Mouse (Mus musculus) urinary bladder, postnatal 10 days (tissue): Measurements from ENCODE around the gene Capn7.

ENCODE experiments used
- DNase-seq: peaks from one replicate; pipeline ENCODE4 v3.0.0; 2022; ENCODE audit warnings: low spot score

Gene Capn7

DNA sequence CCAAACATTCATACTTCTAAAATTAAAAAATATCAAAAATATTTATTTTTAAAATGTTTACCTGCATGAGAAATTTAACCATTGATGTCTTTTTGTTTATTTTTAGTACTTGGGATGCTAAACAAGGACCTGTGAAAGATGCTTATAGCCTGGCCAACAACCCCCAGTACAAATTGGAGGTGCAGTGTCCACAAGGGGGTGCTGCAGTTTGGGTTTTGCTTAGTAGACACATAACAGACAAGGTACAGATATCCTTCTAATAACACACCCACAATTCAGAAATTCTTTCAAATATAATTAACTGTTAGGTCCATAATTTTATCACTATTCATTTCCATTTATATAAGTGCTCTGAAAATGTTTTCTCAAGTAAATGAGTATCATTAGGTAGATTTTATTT is 28.9 kb downstream of the Capn7 start:
- no peak for DNase-seq

- DNase-seq: no peak
Observed at GRCm38 (mm10) chr14:31367951-31368350, 31.5 kb downstream of the Capn7 start.

DNA sequence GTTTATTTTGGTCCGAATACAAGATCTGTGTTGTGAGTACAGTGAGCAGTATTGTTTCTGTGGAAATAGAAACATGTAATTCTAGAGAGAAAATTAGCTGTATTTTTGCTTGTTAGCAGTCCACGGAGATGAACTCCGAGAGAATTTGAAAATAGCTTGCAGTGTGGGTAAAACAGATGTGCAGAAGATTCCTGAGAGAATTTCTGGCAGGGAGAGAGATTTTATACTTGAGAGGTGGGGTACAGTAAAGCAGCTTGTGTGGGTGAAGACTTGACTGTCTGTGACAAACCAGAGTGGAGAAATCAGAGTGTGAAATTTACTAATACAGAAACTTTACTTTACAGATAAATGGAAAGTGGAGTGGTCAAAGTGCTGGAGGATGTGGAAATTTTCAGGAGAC is 32.9 kb downstream of the Capn7 start:
- DNase-seq: no peak

GRCm38 (mm10) chr14:31374390-31374789 is 38.0 kb downstream of the Capn7 start:
- DNase-seq: no peak

- DNase-seq: no peak
Observed at GRCm38 (mm10) chr14:31376331-31376730, 39.9 kb downstream of the Capn7 start.

DNA sequence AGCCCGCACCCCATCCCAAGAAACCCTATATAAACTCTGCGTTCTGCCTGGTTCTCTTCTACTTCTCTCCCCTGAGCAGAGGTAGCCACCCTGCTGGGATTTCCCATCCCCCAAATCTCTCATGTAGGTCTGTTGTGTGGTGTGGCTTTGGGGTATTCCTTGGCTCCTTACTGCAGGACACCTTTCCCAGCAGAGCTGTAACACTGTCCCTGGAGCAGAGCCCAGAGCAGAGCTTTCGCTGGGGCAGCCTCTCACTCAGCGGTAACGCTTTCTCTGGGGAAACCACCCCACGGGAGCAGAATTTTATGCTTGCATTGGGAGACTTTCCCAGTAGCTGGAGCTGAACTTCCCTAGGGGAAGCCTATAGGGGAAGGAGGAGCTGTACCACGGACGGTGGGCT is 45.8 kb downstream of the Capn7 start:
- DNase-seq: no peak

GRCm38 (mm10) chr14:31383470-31384050 is 47.1 kb downstream of the Capn7 start:
- no peak for DNase-seq

- DNase-seq: no peak
Observed at GRCm38 (mm10) chr14:31384366-31385323, 48.2 kb downstream of the Capn7 start.

GRCm38 (mm10) chr14:31385406-31385805 is 49.0 kb downstream of the Capn7 start:
- DNase-seq: no peak

- no peak for DNase-seq
Observed at GRCm38 (mm10) chr14:31385977-31386697, 49.7 kb downstream of the Capn7 start.

- DNase-seq: no peak
Observed at GRCm38 (mm10) chr14:31387301-31387981, 51.0 kb downstream of the Capn7 start.

DNA sequence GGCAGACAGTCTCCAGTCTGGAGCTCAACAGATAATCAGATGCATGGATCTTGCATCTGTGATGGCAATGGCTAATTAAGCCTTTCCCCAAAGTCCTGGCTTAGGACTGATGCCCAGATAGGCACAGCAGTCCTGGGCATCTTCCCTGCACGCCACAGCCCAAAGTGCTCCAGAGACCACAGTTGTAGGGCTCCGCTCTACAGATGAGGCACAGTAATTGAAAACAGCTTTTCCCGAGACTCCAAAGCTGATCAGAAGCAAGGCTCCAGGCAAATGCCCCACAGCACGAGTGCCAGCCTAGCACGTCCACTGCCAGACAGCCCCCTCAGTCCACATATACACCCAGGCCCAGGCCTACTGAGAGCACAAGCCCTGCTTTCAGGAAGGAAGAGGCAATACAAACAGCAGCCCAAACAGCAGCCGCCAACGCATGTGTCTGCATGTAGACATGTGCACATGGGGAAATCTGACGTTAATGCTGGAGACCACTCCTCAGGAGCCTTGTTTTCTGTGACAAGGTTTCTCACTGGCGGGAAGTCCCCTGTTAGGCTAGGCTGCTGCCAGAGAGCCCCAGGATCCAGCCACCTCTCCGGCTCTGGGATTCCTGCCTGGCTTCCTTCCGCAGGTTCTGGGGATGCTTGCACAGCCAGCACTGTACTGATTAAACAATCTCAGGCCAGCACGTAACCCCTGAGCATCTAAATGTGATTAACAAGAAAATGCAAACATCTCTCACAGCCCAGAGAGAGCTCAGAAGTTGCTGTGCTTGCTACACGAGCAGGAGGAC is 51.8 kb downstream of the Capn7 start:
- DNase-seq: no peak

DNA sequence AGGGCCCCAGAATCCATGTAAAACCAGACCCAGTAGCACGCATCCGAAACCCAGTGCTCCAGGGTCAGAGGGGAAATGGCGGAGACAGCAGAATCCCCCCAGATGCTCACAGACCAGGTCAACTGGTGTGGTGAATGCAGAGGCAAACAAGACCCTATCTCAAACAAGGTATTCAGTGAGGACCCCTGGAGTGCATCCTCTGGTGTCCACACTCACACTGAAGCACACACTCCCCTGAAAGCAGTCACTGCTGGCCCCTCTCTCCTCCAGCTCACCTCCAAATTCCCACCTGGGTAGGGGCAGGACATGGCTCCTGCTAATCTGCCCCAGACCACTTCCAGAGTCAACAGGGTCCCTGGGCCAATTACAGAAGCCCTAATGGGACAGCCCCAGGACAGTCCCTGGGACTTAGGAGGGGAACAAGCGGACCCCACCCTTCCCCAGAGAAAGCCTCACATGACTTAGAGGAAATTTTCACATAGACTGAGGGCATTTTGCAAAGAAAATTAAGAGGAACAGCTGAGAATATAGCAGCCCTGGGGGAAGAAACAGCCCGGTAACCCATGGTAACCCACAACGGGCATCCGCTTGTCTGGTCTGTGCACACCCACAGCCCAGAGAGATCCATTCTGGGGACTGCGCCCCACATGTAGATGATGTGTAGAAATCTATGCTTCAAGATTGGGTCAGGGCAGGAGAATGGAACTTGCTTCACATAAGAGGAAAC is 53.1 kb downstream of the Capn7 start:
- DNase-seq: no peak

GRCm38 (mm10) chr14:31392300-31392699 is 55.9 kb downstream of the Capn7 start:
- no peak for DNase-seq

DNA sequence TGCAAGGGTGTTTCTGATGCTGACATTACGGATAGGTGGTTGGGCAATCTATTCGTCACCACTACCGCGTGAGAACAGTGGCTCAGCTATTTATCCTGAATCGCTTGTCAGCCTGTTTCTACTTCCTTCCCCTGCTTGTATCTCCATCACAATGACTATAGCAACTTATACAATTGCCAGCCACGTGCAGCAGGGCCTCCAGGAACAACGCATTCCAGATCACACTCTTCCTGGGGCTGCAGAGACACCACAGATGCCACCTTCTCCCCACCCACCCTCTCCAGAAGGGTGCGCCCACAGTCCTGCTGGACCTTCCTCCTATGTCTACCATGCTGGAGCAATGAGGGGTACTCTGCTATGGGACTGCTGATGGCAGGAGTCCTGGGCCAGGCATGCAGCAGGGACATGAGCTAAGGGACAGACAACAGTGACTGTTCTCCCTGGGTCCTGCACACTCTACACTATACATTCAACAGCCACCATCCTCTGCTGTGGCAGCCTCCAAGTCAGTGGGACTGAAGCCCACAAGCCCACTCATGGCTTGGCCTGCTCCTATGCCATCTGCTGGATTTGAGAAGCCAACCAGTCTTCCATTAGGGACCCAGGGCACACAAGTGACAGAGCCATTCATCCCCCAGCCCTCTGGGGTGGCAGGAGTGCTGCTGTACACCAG is 56.6 kb downstream of the Capn7 start:
- no peak for DNase-seq

- DNase-seq: no peak
Observed at GRCm38 (mm10) chr14:31393546-31393890, 57.1 kb downstream of the Capn7 start.

- no peak for DNase-seq
Observed at GRCm38 (mm10) chr14:31393936-31394630, 57.6 kb downstream of the Capn7 start.

DNA sequence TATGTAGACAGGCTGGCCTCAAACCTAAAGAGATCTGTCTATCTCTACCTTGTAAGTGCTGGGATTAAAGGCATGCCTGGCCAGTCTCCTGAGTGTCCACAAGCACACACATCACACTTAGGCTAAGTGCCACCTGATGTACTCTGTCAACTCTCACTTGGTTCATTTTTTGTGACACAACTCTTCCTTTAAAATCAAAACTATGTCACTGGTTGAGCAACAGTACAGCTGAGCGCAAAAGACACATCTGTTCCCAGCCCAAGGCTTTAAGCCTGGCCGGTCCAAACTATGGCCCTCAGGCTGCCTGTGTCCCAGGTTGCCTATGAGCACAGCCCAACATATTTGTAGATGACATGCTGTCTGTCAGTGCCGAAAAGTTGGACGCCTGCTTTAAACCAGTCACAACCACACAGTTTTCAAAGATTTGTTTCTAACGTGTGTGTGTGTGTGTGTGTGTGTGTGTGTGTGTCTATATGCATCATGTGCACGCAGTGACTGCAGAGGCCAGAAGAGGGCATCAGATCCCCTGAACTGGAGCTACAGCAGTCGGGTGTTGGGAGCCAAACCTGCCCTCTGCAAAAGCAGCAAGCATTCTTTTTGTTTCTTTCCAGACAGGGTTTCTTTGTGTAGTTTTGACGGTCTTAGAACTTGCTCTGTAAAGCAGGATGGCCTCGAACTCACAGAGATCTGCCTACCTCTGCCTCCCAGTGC is 58.5 kb downstream of the Capn7 start:
- no peak for DNase-seq

- DNase-seq: no peak
Observed at GRCm38 (mm10) chr14:31395629-31396199, 59.3 kb downstream of the Capn7 start.
